Mouse (Mus musculus): ENCODE measurements at regions not wholly inside any gene's neighbourhood (a gene's known extent, or its start where the extent isn't known, plus 50 kb on each side); places are given as distances from the start of the nearest gene placed in this dataset.
"Not testable (repeated sequence)": the region's sequence is repeated elsewhere in the genome, so short reads cannot be mapped to it uniquely, and the experiment has no call there.

- H3K27ac ChIP-seq (ENCODE audit: insufficient read depth, low read depth, low read length), result no peak overlapping the region
- H3K36me3 ChIP-seq (ENCODE audit: control insufficient read depth, insufficient read depth, low read length), result no peaks in the 10 kb centered on the region
- no peak overlapping the region for H3K4me3 ChIP-seq (ENCODE audit: insufficient read depth, low read depth, low read length)
- 43% methylated on average over 2 of the region's 2 CpGs for WGBS
- H3K27me3 ChIP-seq (replicated peaks; ENCODE audit: control insufficient read depth, insufficient read depth, low read length), result no peaks in the 10 kb centered on the region
- TF ChIP-seq CTCF (conservative IDR thresholded peaks at IDR 0.05; ENCODE audit: insufficient read depth, insufficient read length, low read depth, low read length), result no peak
- TF ChIP-seq POLR2A (IDR thresholded peaks at IDR 0.05; ENCODE audit: low read depth, low read length), result no peak
- no peaks in the 10 kb centered on the region for H3K4me1 ChIP-seq (ENCODE audit: control insufficient read depth, insufficient read depth, low read length)
- DNase-seq, result no peak
Measured at GRCm38 (mm10) chr13:70093970-70094369, 291.8 kb downstream of the Med10 start.

GRCm38 (mm10) chr13:70096430-70097301 lies 294.5 kb downstream of the Med10 start:
- DNase-seq, result no peak

GRCm38 (mm10) chr13:70100091-70100490 lies 297.9 kb downstream of the Med10 start:
- DNase-seq; H3K36me3 ChIP-seq (ENCODE audit: control insufficient read depth, insufficient read depth, low read length); H3K4me3 ChIP-seq (ENCODE audit: insufficient read depth, low read depth, low read length); H3K4me1 ChIP-seq (ENCODE audit: control insufficient read depth, insufficient read depth, low read length); H3K27ac ChIP-seq (ENCODE audit: insufficient read depth, low read depth, low read length); H3K27me3 ChIP-seq (replicated peaks; ENCODE audit: control insufficient read depth, insufficient read depth, low read length): not testable (repeated sequence)
- WGBS, result 79% methylated on average over 1 of the region's 1 CpGs

More at GRCm38 (mm10) chr13:70096430-70097301, 294.5 kb downstream of the Med10 start:
- TF ChIP-seq POLR2A (IDR thresholded peaks at IDR 0.05; ENCODE audit: low read depth, low read length), result no peak
- no peak for TF ChIP-seq CTCF (conservative IDR thresholded peaks at IDR 0.05; ENCODE audit: insufficient read depth, insufficient read length, low read depth, low read length)
- Histone ChIP-seq H3K27ac (ENCODE audit: insufficient read depth, low read depth, low read length) (no peak overlapping the region), H3K4me1 (ENCODE audit: control insufficient read depth, insufficient read depth, low read length) (no peaks in the 10 kb centered on the region), H3K4me3 (ENCODE audit: insufficient read depth, low read depth, low read length) (no peak overlapping the region), H3K36me3 (ENCODE audit: control insufficient read depth, insufficient read depth, low read length) (no peaks in the 10 kb centered on the region), H3K27me3 (replicated peaks; ENCODE audit: control insufficient read depth, insufficient read depth, low read length) (no peaks in the 10 kb centered on the region)
- 63% methylated on average over 7 of the region's 7 CpGs for WGBS

DNA sequence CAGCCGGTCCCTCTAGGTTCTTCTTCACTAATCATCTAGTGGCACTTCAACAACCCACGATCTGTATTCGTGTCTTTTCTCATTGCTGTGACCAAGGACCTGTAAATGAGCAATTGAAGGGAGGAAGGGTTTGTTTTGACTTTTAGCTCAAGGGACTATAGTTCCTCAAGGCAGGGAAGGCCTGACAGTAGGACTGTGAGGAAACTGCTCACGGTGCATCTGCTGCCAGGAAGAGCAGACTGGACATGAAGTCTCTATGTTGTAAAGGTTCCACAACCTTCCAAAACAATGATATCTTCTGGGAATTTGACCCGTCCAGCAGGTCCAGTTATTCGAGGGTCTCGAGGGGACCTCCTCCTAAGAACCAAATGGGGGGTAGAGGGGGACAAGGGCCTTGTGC lies 300.8 kb downstream of the Med10 start:
- no peak overlapping the region for H3K27ac ChIP-seq (ENCODE audit: insufficient read depth, low read depth, low read length)
- TF ChIP-seq CTCF (conservative IDR thresholded peaks at IDR 0.05; ENCODE audit: insufficient read depth, insufficient read length, low read depth, low read length) (no peak), POLR2A (IDR thresholded peaks at IDR 0.05; ENCODE audit: low read depth, low read length) (no peak)
- WGBS, result 81% methylated on average over 7 of the region's 7 CpGs

GRCm38 (mm10) chr13:70103491-70103890 lies 301.3 kb downstream of the Med10 start:
- H3K4me1 ChIP-seq (ENCODE audit: control insufficient read depth, insufficient read depth, low read length); H3K27ac ChIP-seq (ENCODE audit: insufficient read depth, low read depth, low read length); H3K4me3 ChIP-seq (ENCODE audit: insufficient read depth, low read depth, low read length); DNase-seq; H3K27me3 ChIP-seq (replicated peaks; ENCODE audit: control insufficient read depth, insufficient read depth, low read length); H3K36me3 ChIP-seq (ENCODE audit: control insufficient read depth, insufficient read depth, low read length): not testable (repeated sequence)
- WGBS, result 80% methylated on average over 10 of the region's 10 CpGs

More for the DNA sequence above, 300.8 kb downstream of the Med10 start:
- H3K4me1 ChIP-seq (ENCODE audit: control insufficient read depth, insufficient read depth, low read length), result no peaks in the 10 kb centered on the region
- H3K27me3 ChIP-seq (replicated peaks; ENCODE audit: control insufficient read depth, insufficient read depth, low read length), result no peaks in the 10 kb centered on the region
- no peak for DNase-seq
- H3K36me3 ChIP-seq (ENCODE audit: control insufficient read depth, insufficient read depth, low read length), result no peaks in the 10 kb centered on the region
- H3K4me3 ChIP-seq (ENCODE audit: insufficient read depth, low read depth, low read length), result no peak overlapping the region

- no peak for DNase-seq
- WGBS, result 89% methylated on average over 4 of the region's 4 CpGs
- TF ChIP-seq CTCF (conservative IDR thresholded peaks at IDR 0.05; ENCODE audit: insufficient read depth, insufficient read length, low read depth, low read length), result no peak
- TF ChIP-seq POLR2A (IDR thresholded peaks at IDR 0.05; ENCODE audit: low read depth, low read length), result no peak
- Histone ChIP-seq H3K36me3 (ENCODE audit: control insufficient read depth, insufficient read depth, low read length) (no peaks in the 10 kb centered on the region), H3K4me1 (ENCODE audit: control insufficient read depth, insufficient read depth, low read length) (no peaks in the 10 kb centered on the region), H3K4me3 (ENCODE audit: insufficient read depth, low read depth, low read length) (no peak overlapping the region), H3K27ac (ENCODE audit: insufficient read depth, low read depth, low read length) (no peak overlapping the region), H3K27me3 (replicated peaks; ENCODE audit: control insufficient read depth, insufficient read depth, low read length) (no peaks in the 10 kb centered on the region)
Measured at GRCm38 (mm10) chr13:70103903-70104302, 301.7 kb downstream of the Med10 start.

DNA sequence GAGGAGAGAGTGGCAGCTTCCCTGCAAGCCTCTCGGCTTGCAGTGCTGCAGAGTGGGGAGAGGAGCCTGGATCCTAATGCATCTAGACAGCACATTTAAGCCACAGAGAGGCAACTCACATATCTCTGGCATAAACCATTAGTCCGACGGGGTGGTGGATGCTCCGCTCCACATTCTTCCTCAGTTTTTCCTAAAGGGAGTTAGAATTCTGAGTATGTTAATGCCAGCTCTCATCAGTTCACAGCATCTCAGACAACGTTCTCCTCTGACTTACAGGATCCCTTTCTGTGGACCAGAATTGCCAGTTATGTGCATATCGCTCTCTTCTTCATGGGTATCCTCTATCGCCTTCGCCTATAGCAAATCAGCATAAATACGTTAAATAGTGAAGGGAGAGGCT lies 313.4 kb downstream of the Med10 start:
- Histone ChIP-seq H3K36me3 (ENCODE audit: control insufficient read depth, insufficient read depth, low read length) (no peaks in the 10 kb centered on the region), H3K4me1 (ENCODE audit: control insufficient read depth, insufficient read depth, low read length) (no peaks in the 10 kb centered on the region), H3K4me3 (ENCODE audit: insufficient read depth, low read depth, low read length) (no peak overlapping the region), H3K27ac (ENCODE audit: insufficient read depth, low read depth, low read length) (no peak overlapping the region), H3K27me3 (replicated peaks; ENCODE audit: control insufficient read depth, insufficient read depth, low read length) (no peaks in the 10 kb centered on the region)
- WGBS, result 86% methylated on average over 9 of the region's 9 CpGs
- TF ChIP-seq CTCF (conservative IDR thresholded peaks at IDR 0.05; ENCODE audit: insufficient read depth, insufficient read length, low read depth, low read length), result no peak
- no peak for TF ChIP-seq POLR2A (IDR thresholded peaks at IDR 0.05; ENCODE audit: low read depth, low read length)
- DNase-seq, result no peak

All from kidney, adult 2 months (tissue).